Mouse (Mus musculus) MEL (cell line): Measurements from ENCODE around the gene Pdcd4. TPM values are rescaled to one million over a fixed set of nuclear protein-coding genes. Genes with fewer than 3 reads are reported as not detected.

ENCODE experiments used
- DNase-seq: peaks from one replicate; pipeline ENCODE4 v3.0.0; 2011; ENCODE audit warnings: low read depth, low spot score
- H3K27ac ChIP-seq: 2 replicates; pipeline ENCODE4 v1.5.1; 2012; ENCODE audit warnings: low read depth, mild to moderate bottlenecking, control low read depth, low read length, moderate library complexity; ENCODE audit not compliant: control insufficient read depth
- H3K27me3 ChIP-seq, 2 experiments: fragments of 150-350 bp in 1 of 2; sonication (generic) in 1 of 2; 2 replicates each; pipeline ENCODE4 v1.6.1; 2012; ENCODE audit warnings: low read length in 2 of 2, mild to moderate bottlenecking in 2 of 2, improper control_type of control experiment in 1 of 2, moderate library complexity in 1 of 2; ENCODE audit not compliant: insufficient read depth in 2 of 2, control insufficient read depth in 1 of 2
- H3K36me3 ChIP-seq, 2 experiments: 2 replicates each; pipeline ENCODE4 v1.6.1; 2012 to 2014; ENCODE audit warnings: low read length in 2 of 2, improper control_type of control experiment in 1 of 2, inconsistent platforms in 1 of 2, mild to moderate bottlenecking in 1 of 2; ENCODE audit not compliant: insufficient read depth in 2 of 2, control insufficient read depth in 1 of 2
- H3K4me1 ChIP-seq, 2 experiments: fragments of 150-350 bp in 1 of 2; sonication (generic) in 1 of 2; 2 replicates each; pipeline ENCODE4 v1.6.1; 2012; ENCODE audit warnings: low read length in 2 of 2, improper control_type of control experiment in 1 of 2, mild to moderate bottlenecking in 1 of 2; ENCODE audit not compliant: insufficient read depth in 2 of 2, control insufficient read depth in 1 of 2
- H3K4me3 ChIP-seq, 2 experiments: fragments of 150-350 bp in 1 of 2; sonication (generic) in 1 of 2; 2 replicates each; pipeline ENCODE4 v1.5.1; 2012; ENCODE audit warnings: low read depth in 2 of 2, low read length in 2 of 2, mild to moderate bottlenecking in 2 of 2, moderate library complexity in 2 of 2, control low read depth in 1 of 2, improper control_type of control experiment in 1 of 2; ENCODE audit not compliant: control insufficient read depth in 1 of 2, insufficient read depth in 1 of 2
- H3K79me2 ChIP-seq: 2 replicates; pipeline ENCODE4 v1.6.1; 2012; ENCODE audit warnings: mild to moderate bottlenecking, low read length, moderate library complexity; ENCODE audit not compliant: control insufficient read depth, poor library complexity, insufficient read depth
- H3K9ac ChIP-seq: 2 replicates; pipeline ENCODE4 v1.6.1; 2012; ENCODE audit warnings: low read depth, mild to moderate bottlenecking, control low read depth, low read length, moderate library complexity; ENCODE audit not compliant: control insufficient read depth, poor library complexity, severe bottlenecking
- H3K9me3 ChIP-seq: fragments of 150-350 bp; sonication (generic); replicated peaks from 2 replicates; pipeline ENCODE4 v1.6.1; 2012; ENCODE audit warnings: mild to moderate bottlenecking, low read length, improper control_type of control experiment, moderate library complexity; ENCODE audit not compliant: insufficient read depth
- BHLHE40 ChIP-seq: IDR thresholded peaks from 2 replicates; pipeline ENCODE4 v1.6.1; 2012; ENCODE audit warnings: low read depth, mild to moderate bottlenecking, inconsistent platforms, low read length, improper control_type of control experiment, borderline replicate concordance
- CHD2 ChIP-seq: IDR thresholded peaks from 2 replicates; pipeline ENCODE4 v1.6.1; 2011; ENCODE audit warnings: low read length, improper control_type of control experiment
- CTCF ChIP-seq, 3 experiments: IDR thresholded peaks in 2 of 3; conservative IDR thresholded peaks in 1 of 3; 2 replicates each; pipeline ENCODE4 v1.5.1; 2011 to 2012; ENCODE audit warnings: low read length in 3 of 3, low read depth in 2 of 3, mild to moderate bottlenecking in 2 of 3, improper control_type of control experiment in 1 of 3, inconsistent platforms in 1 of 3, mixed read lengths in 1 of 3, moderate library complexity in 1 of 3; ENCODE audit not compliant: control insufficient read depth in 1 of 3, insufficient read depth in 1 of 3, poor library complexity in 1 of 3, severe bottlenecking in 1 of 3
- E2F4 ChIP-seq: IDR thresholded peaks from 2 replicates; pipeline ENCODE4 v1.6.1; 2011; ENCODE audit warnings: low read depth, low read length, improper control_type of control experiment, borderline replicate concordance
- ELF1 ChIP-seq: IDR thresholded peaks from 2 replicates; pipeline ENCODE4 v1.6.1; 2014; ENCODE audit warnings: low read depth, mild to moderate bottlenecking, inconsistent platforms, low read length, improper control_type of control experiment, moderate library complexity
- EP300 ChIP-seq, 2 experiments: IDR thresholded peaks; 2 replicates each; pipeline ENCODE4 v1.6.1; 2011; ENCODE audit warnings: improper control_type of control experiment in 2 of 2, low read length in 2 of 2, low read depth in 1 of 2, mild to moderate bottlenecking in 1 of 2
- ETS1 ChIP-seq: IDR thresholded peaks from 2 replicates; pipeline ENCODE4 v1.6.1; 2012; ENCODE audit warnings: low read depth, mild to moderate bottlenecking, inconsistent platforms, low read length, improper control_type of control experiment, moderate library complexity
- GABPA ChIP-seq: IDR thresholded peaks from 2 replicates; pipeline ENCODE4 v1.6.1; 2012; ENCODE audit warnings: low read depth, mild to moderate bottlenecking, inconsistent platforms, low read length, improper control_type of control experiment, moderate library complexity
- GATA1 ChIP-seq: IDR thresholded peaks from 2 replicates; pipeline ENCODE4 v1.6.1; 2011; ENCODE audit warnings: low read depth, low read length, improper control_type of control experiment
- HCFC1 ChIP-seq: IDR thresholded peaks from 2 replicates; pipeline ENCODE4 v1.6.1; 2012; ENCODE audit warnings: low read depth, mild to moderate bottlenecking, inconsistent platforms, low read length, improper control_type of control experiment, moderate library complexity
- JUND ChIP-seq: IDR thresholded peaks from 2 replicates; pipeline ENCODE4 v1.6.1; 2011; ENCODE audit warnings: low read depth, mild to moderate bottlenecking, improper control_type of control experiment, low read length
- MAFK ChIP-seq: IDR thresholded peaks from 2 replicates; pipeline ENCODE4 v1.6.1; 2011; ENCODE audit warnings: low read depth, mild to moderate bottlenecking, low read length, improper control_type of control experiment, borderline replicate concordance
- MAX ChIP-seq: IDR thresholded peaks from 2 replicates; pipeline ENCODE4 v1.6.1; 2011; ENCODE audit warnings: low read length, improper control_type of control experiment
- MAZ ChIP-seq: IDR thresholded peaks from 2 replicates; pipeline ENCODE4 v1.6.1; 2012; ENCODE audit warnings: low read depth, mild to moderate bottlenecking, inconsistent platforms, low read length, improper control_type of control experiment
- MEF2A ChIP-seq: IDR thresholded peaks from 2 replicates; pipeline ENCODE4 v1.6.1; 2014; ENCODE audit warnings: low read depth, mild to moderate bottlenecking, inconsistent platforms, low read length, improper control_type of control experiment; ENCODE audit not compliant: poor library complexity, insufficient replicate concordance, severe bottlenecking; ENCODE audit errors: extremely low read depth
- MXI1 ChIP-seq: IDR thresholded peaks from 2 replicates; pipeline ENCODE4 v1.6.1; 2011; ENCODE audit warnings: mild to moderate bottlenecking, low read depth, low read length, improper control_type of control experiment
- MYB ChIP-seq: IDR thresholded peaks from 2 replicates; pipeline ENCODE4 v1.6.1; 2011; ENCODE audit warnings: mild to moderate bottlenecking, low read depth, low read length, improper control_type of control experiment
- MYC ChIP-seq: IDR thresholded peaks from 2 replicates; pipeline ENCODE4 v1.6.1; 2011; ENCODE audit warnings: low read depth, mild to moderate bottlenecking, low read length, improper control_type of control experiment, moderate library complexity
- NELFE ChIP-seq: IDR thresholded peaks from 2 replicates; pipeline ENCODE4 v1.6.1; 2011; ENCODE audit warnings: low read depth, low read length, improper control_type of control experiment
- NRF1 ChIP-seq: IDR thresholded peaks from 2 replicates; pipeline ENCODE4 v1.6.1; 2014; ENCODE audit warnings: low read depth, mild to moderate bottlenecking, inconsistent platforms, low read length, improper control_type of control experiment, moderate library complexity; ENCODE audit not compliant: poor library complexity, insufficient read depth, severe bottlenecking
- POLR2A ChIP-seq, 2 experiments: IDR thresholded peaks; 2 replicates each; pipeline ENCODE4 v1.6.1; 2011 to 2012; ENCODE audit warnings: low read length in 2 of 2, mild to moderate bottlenecking in 2 of 2, control low read depth in 1 of 2, improper control_type of control experiment in 1 of 2, low read depth in 1 of 2, moderate library complexity in 1 of 2; ENCODE audit not compliant: control insufficient read depth in 1 of 2, insufficient read depth in 1 of 2, poor library complexity in 1 of 2
- RAD21 ChIP-seq: IDR thresholded peaks from 2 replicates; pipeline ENCODE4 v1.6.1; 2011; ENCODE audit warnings: mild to moderate bottlenecking, low read depth, low read length, improper control_type of control experiment
- RCOR1 ChIP-seq: IDR thresholded peaks from 2 replicates; pipeline ENCODE4 v1.6.1; 2012; ENCODE audit warnings: low read depth, mild to moderate bottlenecking, inconsistent platforms, low read length, improper control_type of control experiment
- SIN3A ChIP-seq: IDR thresholded peaks from 2 replicates; pipeline ENCODE4 v1.6.1; 2012; ENCODE audit warnings: low read length, improper control_type of control experiment, inconsistent platforms
- SMC3 ChIP-seq: IDR thresholded peaks from 2 replicates; pipeline ENCODE4 v1.6.1; 2011; ENCODE audit warnings: low read depth, low read length, improper control_type of control experiment
- TAL1 ChIP-seq: IDR thresholded peaks from 2 replicates; pipeline ENCODE4 v1.6.1; 2012; ENCODE audit warnings: mild to moderate bottlenecking, inconsistent platforms, low read length, moderate library complexity, mixed read lengths
- TBP ChIP-seq: IDR thresholded peaks from 2 replicates; pipeline ENCODE4 v1.8.0; 2011; ENCODE audit warnings: low read depth, low read length, improper control_type of control experiment
- TCF12 ChIP-seq: IDR thresholded peaks from 2 replicates; pipeline ENCODE4 v1.6.1; 2014; ENCODE audit warnings: low read depth, mild to moderate bottlenecking, inconsistent platforms, low read length, improper control_type of control experiment, moderate library complexity
- USF1 ChIP-seq: IDR thresholded peaks from 2 replicates; pipeline ENCODE4 v1.6.1; 2014; ENCODE audit warnings: low read depth, mild to moderate bottlenecking, inconsistent platforms, low read length, improper control_type of control experiment, moderate library complexity
- USF2 ChIP-seq, 2 experiments: IDR thresholded peaks; 2 replicates each; pipeline ENCODE4 v1.6.1; 2011 to 2012; ENCODE audit warnings: improper control_type of control experiment in 2 of 2, low read length in 2 of 2, borderline replicate concordance in 1 of 2, inconsistent platforms in 1 of 2, low read depth in 1 of 2, mild to moderate bottlenecking in 1 of 2; ENCODE audit not compliant: insufficient read depth in 1 of 2
- ZC3H11A ChIP-seq: IDR thresholded peaks from 2 replicates; pipeline ENCODE4 v1.6.1; 2012; ENCODE audit warnings: low read depth, mild to moderate bottlenecking, inconsistent platforms, low read length, improper control_type of control experiment
- ZKSCAN1 ChIP-seq: IDR thresholded peaks from 2 replicates; pipeline ENCODE4 v1.6.1; 2012; ENCODE audit warnings: low read depth, mild to moderate bottlenecking, inconsistent platforms, low read length, improper control_type of control experiment, moderate library complexity
- ZMIZ1 ChIP-seq: IDR thresholded peaks from 2 replicates; pipeline ENCODE4 v1.6.1; 2012; ENCODE audit warnings: low read depth, mild to moderate bottlenecking, inconsistent platforms, low read length, improper control_type of control experiment, moderate library complexity
- ZNF384 ChIP-seq: IDR thresholded peaks from 2 replicates; pipeline ENCODE4 v1.6.1; 2012; ENCODE audit warnings: low read depth, mild to moderate bottlenecking, inconsistent platforms, low read length, improper control_type of control experiment
- polyA plus RNA-seq, 2 experiments: library from polyadenylated mRNA; stranded (reverse) in 1 of 2; unstranded in 1 of 2; fragments of >175 nt in 1 of 2; fragments of >200 nt in 1 of 2; gene quantifications; 2 replicates each; pipeline versions ENCODE4 v1.2.1 to v1.2.4; 2012; ENCODE audit warnings: low replicate concordance in 2 of 2, low read depth in 1 of 2; ENCODE audit not compliant: insufficient read length in 2 of 2, insufficient read depth in 1 of 2, missing spikeins in 1 of 2
- total RNA-seq: library from RNA; depleted of rRNA; stranded (reverse); fragments of 300-350 nt; gene quantifications from 2 replicates; pipeline ENCODE4 v1.2.3, GENCODE M21; 2012

The Pdcd4 gene
- total and polyA plus RNA-seq, 3 experiments: 30.0 to 37.6 TPM; not detected in 1

GRCm38 (mm10) chr19:53891569-53891968 is 462 bp upstream of the Pdcd4 start (continued):
- TF ChIP-seq MAX (no peak), USF1 (0 out of 2 replicates have a peak, but pooled peaks have one; percentile 10)

- peaks cover 43 to 62% of the 10 kb centered on the region in 2 experiments for H3K4me1 ChIP-seq
- H3K79me2 ChIP-seq: no peaks in the 10 kb centered on the region
- no peaks in the 10 kb centered on the region for H3K27me3 ChIP-seq
- peaks cover 0 to 62% of the 10 kb centered on the region in 2 experiments; a peak in 2 of 4 replicates for H3K36me3 ChIP-seq
- H3K4me3 ChIP-seq: peak overlapping the region; percentile 12 to 22
- H3K27ac ChIP-seq: peak overlapping the region; percentile 82
- peak; percentile 82 for DNase-seq
- H3K9ac ChIP-seq: peak overlapping the region; percentile 49
- H3K9me3 ChIP-seq: no peaks in the 10 kb centered on the region
- TF ChIP-seq NELFE (no peak), ZNF384 (peak; percentile 95), MEF2A (0 out of 2 replicates have a peak, but pooled peaks have one; percentile 51), NRF1 (no peak), GATA1 (peak; percentile 79), MAFK (no peak), ETS1 (peak; percentile 89), RCOR1 (peak; percentile 74), CHD2 (no peak), GABPA (no peak), TBP (no peak), BHLHE40 (peak; percentile 74; the same call in 1 of the 2 replicates), CTCF (IDR thresholded peaks at IDR 0.05 in 2 of 3, conservative IDR thresholded peaks at IDR 0.05 in 1 of 3; ENCODE audit: control insufficient read depth in 1 of 3, insufficient read depth in 1 of 3, low read depth in 2 of 3, low read length in 3 of 3, poor library complexity in 1 of 3, severe bottlenecking in 1 of 3) (peak in 2 of 3 experiments; percentile 7 to 25; a peak in 2 of 6 replicates), ZKSCAN1 (peak; percentile 72), MYC (peak; percentile 73), E2F4 (no peak), SIN3A (peak; percentile 76; the same call in 1 of the 2 replicates), MXI1 (peak; percentile 87), MYB (0 out of 2 replicates have a peak, but pooled peaks have one; percentile 37), TCF12 (peak; percentile 76), EP300 (IDR thresholded peaks at IDR 0.05; ENCODE audit: low read depth in 1 of 2, low read length in 2 of 2) (peak; percentile 80 to 81), USF1 (no peak), ZC3H11A (no peak), ELF1 (0 out of 2 replicates have a peak, but pooled peaks have one; percentile 9), JUND (no peak), ZMIZ1 (no peak), USF2 (IDR thresholded peaks at IDR 0.05; ENCODE audit: borderline replicate concordance in 1 of 2, insufficient read depth in 1 of 2, low read depth in 1 of 2, low read length in 2 of 2) (no peak), MAX (peak; percentile 77), MAZ (no peak; the same call in 1 of the 2 replicates), HCFC1 (peak; percentile 47; the same call in 1 of the 2 replicates), SMC3 (peak; percentile 31), POLR2A (IDR thresholded peaks at IDR 0.05; ENCODE audit: control insufficient read depth in 1 of 2, insufficient read depth in 1 of 2, low read depth in 1 of 2, low read length in 2 of 2, poor library complexity in 1 of 2) (no peak), TAL1 (no peak), RAD21 (peak; percentile 18)
Measured at GRCm38 (mm10) chr19:53892838-53893359, 868 bp downstream of the Pdcd4 start.
